Mouse (Mus musculus) central nervous system, embryonic 11.5 days (tissue): ENCODE data around the gene Cst12. TPM values are rescaled to one million over a fixed set of nuclear protein-coding genes. Genes with fewer than 3 reads are reported as not detected.

ENCODE experiments used
- polyA plus RNA-seq: library from polyadenylated mRNA; depleted of rRNA; stranded (reverse); fragments of >200 nt; gene quantifications from 2 replicates; pipeline ENCODE4 v1.2.3, GENCODE M21; 2012; rRNA removed

The Cst12 gene
- polyA plus RNA-seq: not detected in 2 replicates

DNA sequence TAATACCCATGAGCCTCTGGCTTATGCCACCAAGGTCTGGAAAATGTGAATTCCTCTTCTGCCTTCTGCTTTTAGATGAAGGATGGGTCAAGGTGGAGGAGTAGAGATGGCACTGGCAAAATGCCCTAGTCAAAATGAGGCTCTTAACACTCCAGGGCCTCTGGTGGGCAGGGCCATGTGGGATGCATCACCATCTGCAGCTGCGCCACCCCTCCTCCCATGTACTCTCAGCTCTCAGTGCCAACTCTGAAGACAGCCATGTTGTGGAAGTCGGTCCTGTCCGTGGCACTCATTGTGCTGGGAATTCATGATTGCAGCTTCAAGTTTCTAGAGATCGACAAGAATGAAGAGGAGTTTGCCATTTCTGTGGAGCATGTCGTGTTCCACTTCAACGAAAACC is at the start of gene Cst12:
Gene Cst12 (plus strand): TSS at position 220 of the 400 bp plus-strand sequence.

DNA sequence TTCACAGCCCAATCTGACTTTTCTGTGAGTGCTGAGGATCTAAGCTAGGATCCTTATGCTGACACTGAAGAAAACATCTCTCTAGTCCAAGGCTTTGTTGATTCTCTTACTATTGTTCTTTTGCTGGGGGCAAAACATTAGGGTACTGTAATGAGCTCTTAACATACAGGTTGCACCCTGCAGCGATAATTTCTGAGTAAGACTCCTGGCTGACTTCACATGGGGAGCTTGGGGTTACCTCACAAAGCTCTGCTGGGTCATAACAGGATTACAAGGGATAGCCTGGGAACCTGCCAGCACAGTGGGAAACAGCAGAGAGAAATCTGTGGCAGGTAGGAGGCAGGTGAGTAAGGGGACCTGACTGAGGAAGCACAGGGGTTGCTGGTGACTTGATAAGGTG is 39.1 kb upstream of the Cst12 start, which contains the start of gene Cstl1:
Gene Cstl1 (plus strand): TSS at position 301 of the 400 bp plus-strand sequence.

DNA sequence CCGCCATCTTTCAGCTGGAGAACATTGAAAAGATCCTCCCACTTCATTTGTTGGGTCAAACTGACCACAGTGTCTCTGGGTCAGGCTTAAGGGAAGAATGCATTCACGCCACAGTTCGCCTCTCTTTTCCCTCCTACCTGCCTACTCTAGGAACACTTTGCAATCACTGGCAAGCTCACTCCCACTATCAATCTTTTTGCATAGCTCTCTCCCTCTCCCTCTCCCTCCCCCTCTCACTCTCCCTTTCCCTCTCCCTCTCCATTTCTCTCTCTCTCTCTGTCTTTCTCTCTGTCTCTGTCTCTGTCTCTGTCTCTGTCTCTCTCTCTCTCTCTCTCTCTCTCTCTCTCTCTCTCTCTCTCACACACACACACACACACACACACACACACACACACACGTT is 17.8 kb upstream of the Cst12 start, which contains the start of gene Cst11:
Gene Cst11 (minus strand): TSS at position 101 of the 400 bp plus-strand sequence.

DNA sequence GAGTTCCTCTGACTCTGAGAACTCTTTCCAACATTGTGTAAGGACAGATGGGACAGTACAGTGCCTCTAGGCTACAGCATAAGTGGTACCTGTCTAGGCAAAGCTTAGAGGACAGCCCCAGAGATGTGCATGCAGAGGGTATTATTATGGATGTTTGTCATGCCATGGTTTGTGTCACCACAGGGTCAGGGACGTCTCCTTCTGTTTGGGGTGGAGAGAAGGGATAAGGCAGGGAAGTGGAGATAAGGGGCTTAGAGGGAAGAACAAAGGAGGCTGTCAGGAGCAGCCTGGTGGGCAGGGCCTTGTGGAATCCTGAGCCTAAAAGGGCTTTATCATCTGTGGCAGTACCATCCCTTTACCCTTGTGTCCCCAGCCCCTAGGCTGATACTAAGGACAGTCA is 7.5 kb upstream of the Cst12 start, which contains the start of gene 8030411F24Rik:
Gene 8030411F24Rik (plus strand): TSS at position 301 of the 400 bp plus-strand sequence.

DNA sequence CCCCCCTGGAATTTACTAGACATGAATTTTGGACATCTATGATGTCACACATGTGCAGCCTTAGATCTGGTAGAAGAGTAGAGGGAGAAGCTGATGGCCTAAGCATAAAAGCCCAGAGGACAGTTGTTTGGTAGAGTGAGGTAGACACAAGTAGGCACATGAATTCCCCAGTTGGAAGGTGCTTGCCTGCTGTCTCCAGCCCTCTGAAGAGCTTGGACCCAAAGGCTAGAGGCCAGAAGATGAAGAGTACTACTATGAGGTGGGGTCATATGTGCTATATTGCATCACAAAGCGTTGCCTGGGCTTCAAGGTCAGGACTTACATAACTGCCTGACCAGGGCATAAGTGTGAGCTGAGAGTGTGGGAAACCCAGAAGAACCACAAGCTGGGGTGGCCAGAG is 9.3 kb downstream of the Cst12 start, which contains the start of gene Cst8:
Gene Cst8 (plus strand): TSS at position 301 of the 400 bp plus-strand sequence.

DNA sequence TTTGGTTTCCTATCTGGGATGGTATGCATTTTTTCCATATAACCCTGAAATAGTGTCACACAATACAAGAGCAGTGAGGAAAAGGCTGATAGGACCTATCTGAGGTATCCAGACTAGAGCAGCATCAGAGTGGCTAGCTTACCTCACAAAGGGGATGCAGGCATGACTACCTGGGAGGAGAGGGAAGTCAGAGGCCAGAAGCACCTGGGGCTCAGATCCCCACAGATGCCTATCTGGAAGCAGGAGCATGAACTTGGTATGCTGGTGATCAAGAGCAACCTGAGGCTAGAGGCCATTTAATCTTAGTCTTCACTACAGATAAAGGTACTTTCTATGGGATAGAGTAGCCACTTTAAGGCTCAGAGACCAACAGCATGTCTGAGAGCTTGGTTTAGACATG is 30.7 kb downstream of the Cst12 start, which contains the start of gene Cst13:
Gene Cst13 (plus strand): TSS at position 173 of the 400 bp plus-strand sequence.

DNA sequence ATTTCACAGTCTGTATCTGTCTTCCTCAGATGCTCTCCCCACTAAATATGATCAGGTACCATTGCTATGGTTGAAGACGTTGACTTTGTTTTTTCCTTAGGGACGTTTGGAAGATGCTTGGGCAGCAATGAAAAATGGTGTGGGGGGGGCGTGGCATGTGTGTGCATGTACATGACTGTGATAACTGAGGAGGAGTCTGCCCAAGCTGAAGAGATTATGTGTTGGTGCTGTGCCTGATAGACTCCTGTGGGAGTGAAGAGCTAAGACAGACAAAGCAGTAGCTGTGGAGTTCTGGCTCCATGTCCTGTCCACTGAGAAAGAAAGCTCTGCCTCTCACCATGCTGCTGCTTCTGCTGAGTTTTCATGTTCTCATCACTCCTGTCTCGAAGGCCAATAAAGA is 45.8 kb downstream of the Cst12 start, which contains the start of gene Cst9:
Gene Cst9 (plus strand): TSS at position 236 of the 400 bp plus-strand sequence.

Other genes with a start within 250 kb of the Cst12 start
- 87.5 and 93.2 TPM in 2 replicates for gene Nxt1, start 116.8 kb upstream of the Cst12 start, polyA plus RNA-seq
- gene Gzf1, start 108.3 kb upstream of the Cst12 start, polyA plus RNA-seq: 22.0 and 24.8 TPM in 2 replicates
- gene Napb, start 56.9 kb upstream of the Cst12 start, polyA plus RNA-seq: 8.4 and 12.1 TPM in 2 replicates
- not detected in 2 replicates for gene Cstl1, start 39.0 kb upstream of the Cst12 start, polyA plus RNA-seq
- gene Cst11, start 17.9 kb upstream of the Cst12 start, polyA plus RNA-seq: not detected in 2 replicates
- not detected in 2 replicates for gene 8030411F24Rik, start 7.4 kb upstream of the Cst12 start, polyA plus RNA-seq
- not detected in 2 replicates for gene Cst8, start 9.4 kb downstream of the Cst12 start, polyA plus RNA-seq
- not detected in 2 replicates for gene Cst13, start 30.7 kb downstream of the Cst12 start, polyA plus RNA-seq
- not detected in 2 replicates for gene Cst9, start 45.8 kb downstream of the Cst12 start, polyA plus RNA-seq
- not detected in 2 replicates for gene 9230104L09Rik, start 75.7 kb downstream of the Cst12 start, polyA plus RNA-seq
- gene Cst3, start 86.3 kb downstream of the Cst12 start, polyA plus RNA-seq: 335 and 376 TPM in 2 replicates
- not detected in 2 replicates for gene Gm1330, start 213.9 kb downstream of the Cst12 start, polyA plus RNA-seq
- gene Gm10750, start 227.9 kb downstream of the Cst12 start, polyA plus RNA-seq: not detected in 2 replicates